Mouse (Mus musculus) erythroblast, embryonic 14.5 days (primary cell): ENCODE results near the gene Plcxd1. TPM values are rescaled to one million over a fixed set of nuclear protein-coding genes. Genes with fewer than 3 reads are reported as not detected.

Source experiments
- H3K27me3 ChIP-seq: 2 replicates; pipeline ENCODE4 v1.6.1; 2012; ENCODE audit warnings: inconsistent platforms; ENCODE audit not compliant: control insufficient read depth
- H3K36me3 ChIP-seq: 2 replicates; pipeline ENCODE4 v1.6.1; 2012; ENCODE audit warnings: mild to moderate bottlenecking, inconsistent platforms; ENCODE audit not compliant: control insufficient read depth
- H3K4me1 ChIP-seq: 2 replicates; pipeline ENCODE4 v1.6.1; 2012; ENCODE audit warnings: inconsistent platforms; ENCODE audit not compliant: control insufficient read depth
- H3K4me3 ChIP-seq: replicated peaks from 2 replicates; pipeline ENCODE3; 2012; ENCODE audit warnings: moderate library complexity, mild to moderate bottlenecking, inconsistent platforms
- H3K9me3 ChIP-seq: 2 replicates; pipeline ENCODE4 v1.6.1; 2012; ENCODE audit warnings: low read length, inconsistent platforms, mixed read lengths; ENCODE audit not compliant: control insufficient read depth
- GATA1 ChIP-seq: IDR thresholded peaks from 2 replicates; pipeline ENCODE4 v1.6.1; 2012; ENCODE audit warnings: low read length, inconsistent platforms, mixed read lengths
- TAL1 ChIP-seq: IDR thresholded peaks from 3 replicates; pipeline ENCODE4 v1.6.1; 2012; ENCODE audit warnings: low read length, inconsistent platforms, mixed read lengths
- polyA plus RNA-seq: library from polyadenylated mRNA; stranded (reverse); fragments of >175 nt; gene quantifications from 2 replicates; pipeline ENCODE4 v1.2.3, GENCODE M21; 2012

Plcxd1 gene
- polyA plus RNA-seq, 1 experiment, result not detected

DNA sequence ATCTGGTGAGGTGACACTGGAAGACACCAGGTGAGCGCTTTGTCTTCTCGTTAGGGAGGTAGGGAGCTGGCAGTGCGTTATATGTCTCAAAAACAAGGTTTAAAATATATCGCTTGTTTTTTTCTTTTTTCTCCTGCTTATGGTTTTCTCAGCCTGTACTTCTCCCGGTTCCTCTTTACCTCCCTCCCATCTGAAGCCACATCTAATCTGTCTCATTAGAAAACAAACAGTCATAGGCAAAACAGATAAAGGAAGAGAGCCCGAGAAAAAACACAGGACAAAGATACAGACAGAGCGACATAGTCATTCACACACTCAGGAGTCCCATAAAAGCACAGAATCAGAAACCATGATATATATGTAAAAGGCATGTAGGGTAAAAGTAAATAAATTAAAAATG, 40.7 kb downstream of the Plcxd1 start:
- Histone ChIP-seq H3K9me3 (no peaks in the 10 kb centered on the region), H3K36me3 (peaks cover 64% of the 10 kb centered on the region), H3K4me1 (peaks cover 34% of the 10 kb centered on the region), H3K4me3 (no peak overlapping the region), H3K27me3 (no peaks in the 10 kb centered on the region)
- TF ChIP-seq TAL1 (no peak), GATA1 (no peak)

DNA sequence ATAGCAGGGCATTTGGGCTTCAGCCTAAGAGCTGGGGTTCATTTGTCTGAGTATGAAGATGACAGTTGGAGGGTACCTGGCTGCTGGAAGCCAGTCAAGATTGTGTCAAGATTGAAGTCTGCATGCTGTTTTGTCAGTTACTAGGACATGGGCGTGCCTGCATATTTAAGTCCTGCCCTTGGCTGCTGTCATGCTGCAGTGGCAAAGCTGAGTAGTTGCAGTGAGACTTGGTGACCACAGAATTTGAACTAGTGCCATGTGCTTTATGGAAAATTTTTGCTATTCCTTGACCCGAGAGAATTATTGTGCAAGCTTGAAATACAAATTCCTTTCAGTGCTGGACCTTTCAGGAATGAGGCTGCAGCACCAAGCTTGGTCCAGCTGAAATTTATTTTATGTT, 42.5 kb downstream of the Plcxd1 start:
- Histone ChIP-seq H3K9me3 (no peaks in the 10 kb centered on the region), H3K36me3 (peaks cover 82% of the 10 kb centered on the region)

DNA sequence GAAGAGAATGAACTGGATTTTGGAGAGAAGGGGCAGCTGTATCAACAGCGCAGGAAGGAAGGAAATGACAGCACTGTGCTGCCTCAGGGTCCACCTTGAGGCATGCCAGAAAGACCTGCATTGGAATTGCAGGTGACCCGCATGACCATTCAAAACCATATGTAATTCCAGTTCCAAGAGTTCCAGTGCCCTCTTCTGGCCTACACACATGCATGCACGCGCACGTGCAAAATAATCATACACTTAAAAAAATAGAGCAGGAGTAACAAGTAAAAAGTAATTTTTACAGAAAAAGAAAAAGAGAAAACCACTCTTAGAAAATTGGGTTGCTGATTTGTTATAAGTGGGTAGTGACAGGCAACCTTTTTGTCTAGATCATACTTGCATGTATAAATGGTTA, 43.2 kb downstream of the Plcxd1 start:
- Histone ChIP-seq H3K36me3 (peaks cover 85% of the 10 kb centered on the region), H3K4me3 (no peak overlapping the region), H3K4me1 (peaks cover 15% of the 10 kb centered on the region), H3K9me3 (no peaks in the 10 kb centered on the region), H3K27me3 (no peaks in the 10 kb centered on the region)
- TF ChIP-seq GATA1, result no peak
- no peak for TF ChIP-seq TAL1

More for the DNA sequence above, 42.5 kb downstream of the Plcxd1 start:
- H3K4me3 ChIP-seq, result no peak overlapping the region
- no peak for TF ChIP-seq TAL1
- no peak for TF ChIP-seq GATA1
- peaks cover 20% of the 10 kb centered on the region for H3K4me1 ChIP-seq
- H3K27me3 ChIP-seq, result no peaks in the 10 kb centered on the region

Other genes starting within 250 kb of the Plcxd1 start
- gene Gm15446, start 176.6 kb upstream of the Plcxd1 start, polyA plus RNA-seq, result not detected in 2 replicates
- 0.07 TPM in 1 of 2 replicates, not detected in the other for gene Zfp932, start 103.4 kb upstream of the Plcxd1 start, polyA plus RNA-seq
- gene Gm17655, start 27.5 kb upstream of the Plcxd1 start, polyA plus RNA-seq, result not detected in 2 replicates
- gene Gm35315, start 5.5 kb upstream of the Plcxd1 start, polyA plus RNA-seq, result 0.02 TPM in 1 of 2 replicates, not detected in the other
- 2.2 and 2.8 TPM in 2 replicates for gene Gtpbp6, start 8.2 kb downstream of the Plcxd1 start, polyA plus RNA-seq
- gene Zfp605, start 10.1 kb downstream of the Plcxd1 start, polyA plus RNA-seq, result 0.01 and 0.02 TPM in 2 replicates
- gene Chfr, start 35.9 kb downstream of the Plcxd1 start, polyA plus RNA-seq, result 2.5 and 4.0 TPM in 2 replicates
- 0.05 and 0.09 TPM in 2 replicates for gene Golga3, start 76.7 kb downstream of the Plcxd1 start, polyA plus RNA-seq
- gene Ankle2, start 131.0 kb downstream of the Plcxd1 start, polyA plus RNA-seq, result 0.27 TPM in 2 replicates
- 0.82 and 1.2 TPM in 2 replicates for gene Pgam5, start 169.9 kb downstream of the Plcxd1 start, polyA plus RNA-seq
- gene Pxmp2, start 186.2 kb downstream of the Plcxd1 start, polyA plus RNA-seq, result 2.8 and 4.4 TPM in 2 replicates
- 1.5 and 1.7 TPM in 2 replicates for gene Pole, start 186.3 kb downstream of the Plcxd1 start, polyA plus RNA-seq
- not detected in 2 replicates for gene P2rx2, start 243.2 kb downstream of the Plcxd1 start, polyA plus RNA-seq
- gene Lrcol1, start 244.8 kb downstream of the Plcxd1 start, polyA plus RNA-seq, result not detected in 2 replicates